Mouse (Mus musculus) embryonic facial prominence, embryonic 14.5 days (tissue): ENCODE data around the gene Lrrc42. TPM values are rescaled to one million over a fixed set of nuclear protein-coding genes. Genes with fewer than 3 reads are reported as not detected.

ENCODE experiments used
- ATAC-seq: fragments of 200-750 bp; cut with Nextera tagmentation; 2 replicates; pipeline ENCODE4 v1.8.0; 2017; ENCODE audit warnings: low read depth, moderate number of reproducible peaks, moderate TSS enrichment
- DNase-seq: peaks from one replicate; pipeline ENCODE4 v3.0.0-alpha.2; 2015; ENCODE audit warnings: low spot score
- H3K27ac ChIP-seq: fragments of 300-500 bp; sonication (generic); replicated peaks from 2 replicates; pipeline ENCODE4 v1.5.1; 2014; ENCODE audit warnings: low read depth, mild to moderate bottlenecking, low read length, moderate library complexity
- H3K27me3 ChIP-seq: fragments of 300-500 bp; sonication (generic); replicated peaks from 2 replicates; pipeline ENCODE4 v1.6.1; 2014; ENCODE audit warnings: low read length; ENCODE audit not compliant: control insufficient read depth, insufficient read depth
- H3K36me3 ChIP-seq: fragments of 300-500 bp; sonication (generic); 2 replicates; pipeline ENCODE4 v1.6.1; 2014; ENCODE audit warnings: low read length, mixed read lengths; ENCODE audit not compliant: control insufficient read depth, insufficient read depth
- H3K4me1 ChIP-seq: fragments of 300-500 bp; sonication (generic); 2 replicates; pipeline ENCODE4 v1.6.1; 2014; ENCODE audit warnings: antibody characterized with exemption, low read length; ENCODE audit not compliant: control insufficient read depth, insufficient read depth
- H3K4me2 ChIP-seq: fragments of 300-500 bp; sonication (generic); 2 replicates; pipeline ENCODE4 v1.6.1; 2014; ENCODE audit warnings: low read depth, mild to moderate bottlenecking, low read length, moderate library complexity, mixed read lengths
- H3K4me3 ChIP-seq: fragments of 300-500 bp; sonication (generic); 2 replicates; pipeline ENCODE4 v1.5.1; 2014; ENCODE audit warnings: low read depth, mild to moderate bottlenecking, low read length
- H3K9ac ChIP-seq: fragments of 300-500 bp; sonication (generic); 2 replicates; pipeline ENCODE4 v1.6.1; 2014; ENCODE audit warnings: low read depth, mild to moderate bottlenecking, low read length, moderate library complexity, mixed read lengths
- H3K9me3 ChIP-seq: fragments of 300-500 bp; sonication (generic); 2 replicates; pipeline ENCODE4 v1.6.1; 2016; ENCODE audit warnings: low read length; ENCODE audit not compliant: control insufficient read depth
- WGBS: fragments of 180-500 bp; shearing (Covaris S2); extraction: QIAGEN DNeasy Blood & Tissue Kit; methylation state at CpG from one replicate; pipeline ENCODE4 v1.1.7; 2014; 5-methylcytosine and 5-hydroxymethylcytosine counted together
- polyA plus RNA-seq: library from polyadenylated mRNA; unstranded; fragments of >200 nt; fragmentation: Nextera tagmentation; extraction: Ambion mirVana; gene quantifications from 2 replicates; pipeline ENCODE4 v1.2.1, GENCODE M21; 2014

Gene Lrrc42
- polyA plus RNA-seq, 1 experiment from 2014 or later, result 75.2 TPM

DNA sequence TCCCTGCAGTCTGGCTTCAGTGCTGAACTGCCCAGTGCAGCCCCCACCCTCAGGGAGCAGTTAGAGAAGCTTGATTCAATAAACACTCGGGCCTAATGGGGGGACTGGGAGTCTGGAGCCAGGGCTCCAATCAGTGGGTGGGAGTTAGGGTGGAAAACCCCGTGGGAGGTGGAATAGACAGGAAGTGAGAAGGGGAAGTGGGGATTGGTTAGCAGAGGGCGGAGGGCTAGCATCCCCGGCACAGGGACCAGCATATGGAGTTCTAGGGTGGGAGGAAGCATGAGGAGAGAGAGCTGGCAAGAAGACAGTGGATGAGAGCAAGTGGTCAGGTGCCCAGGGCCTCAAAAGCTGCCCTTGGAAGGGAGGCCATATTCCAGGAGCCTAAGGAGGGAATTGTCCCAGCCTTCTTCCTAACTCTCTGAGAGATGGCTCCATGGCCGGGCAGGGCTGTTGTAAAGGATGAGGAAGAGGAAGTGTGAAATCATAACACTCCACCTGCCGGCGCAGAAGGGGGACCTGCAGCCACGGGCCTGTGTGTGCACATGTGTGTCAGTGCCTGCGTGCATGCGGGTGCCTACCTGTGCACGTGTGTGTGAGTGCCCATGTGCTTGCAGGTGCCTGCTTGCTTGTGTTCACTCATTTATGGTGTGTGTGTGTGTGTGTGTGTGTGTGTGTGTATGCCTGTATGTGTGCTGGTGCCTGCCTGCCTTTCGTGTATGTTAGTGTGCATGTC is 39.9 kb downstream of the Lrrc42 start:
- no peak overlapping the region for H3K9ac ChIP-seq

GRCm38 (mm10) chr4:107211936-107212335 is 41.4 kb downstream of the Lrrc42 start:
- Histone ChIP-seq H3K36me3 (0 out of 2 replicates have a peak, but pooled peaks cover 8% of the 10 kb centered on the region), H3K4me2 (no peak overlapping the region), H3K27me3 (no peaks in the 10 kb centered on the region), H3K4me1 (no peaks in the 10 kb centered on the region), H3K27ac (no peak overlapping the region), H3K9me3 (no peaks in the 10 kb centered on the region), H3K9ac (no peak overlapping the region), H3K4me3 (no peak overlapping the region)
- 85% methylated on average over 5 of the region's 5 CpGs for WGBS
- ATAC-seq (no peak), DNase-seq (no peak)

More for the DNA sequence above, 39.9 kb downstream of the Lrrc42 start:
- Histone ChIP-seq H3K27me3 (no peaks in the 10 kb centered on the region), H3K9me3 (no peaks in the 10 kb centered on the region), H3K36me3 (no peaks in the 10 kb centered on the region), H3K4me1 (no peaks in the 10 kb centered on the region), H3K27ac (no peak overlapping the region), H3K4me3 (no peak overlapping the region), H3K4me2 (no peak overlapping the region)
- ATAC-seq (no peak), DNase-seq (no peak)
- WGBS, result 69% methylated on average over 11 of the region's 12 CpGs

DNA sequence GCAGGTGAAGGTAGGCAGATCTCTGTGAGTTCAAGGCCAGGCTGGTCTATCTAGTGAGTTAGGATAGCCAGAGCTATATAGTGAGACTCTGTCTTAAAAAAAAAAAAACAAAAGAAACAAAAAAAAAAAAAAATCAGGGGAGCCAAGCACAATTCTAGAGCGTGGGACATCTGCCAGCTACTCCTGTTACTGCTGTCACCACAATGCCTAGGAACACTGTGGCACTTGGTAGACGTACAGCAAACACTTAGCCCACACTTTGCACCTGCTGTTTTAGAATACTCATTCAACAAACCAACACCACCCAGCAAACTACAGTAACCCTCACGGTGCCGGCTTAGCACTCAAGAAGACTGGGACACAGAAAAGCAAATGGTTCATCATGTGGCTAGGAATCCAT is 41.9 kb downstream of the Lrrc42 start:
- no peak overlapping the region for H3K9ac ChIP-seq
- no peaks in the 10 kb centered on the region for H3K4me1 ChIP-seq
- no peak overlapping the region for H3K4me3 ChIP-seq
- ATAC-seq (no peak), DNase-seq (no peak)
- H3K27me3 ChIP-seq, result no peaks in the 10 kb centered on the region
- no peak overlapping the region for H3K27ac ChIP-seq
- 0 out of 2 replicates have a peak, but pooled peaks cover 10% of the 10 kb centered on the region for H3K36me3 ChIP-seq
- no peaks in the 10 kb centered on the region for H3K9me3 ChIP-seq
- 88% methylated on average over 4 of the region's 4 CpGs for WGBS
- H3K4me2 ChIP-seq, result no peak overlapping the region

DNA sequence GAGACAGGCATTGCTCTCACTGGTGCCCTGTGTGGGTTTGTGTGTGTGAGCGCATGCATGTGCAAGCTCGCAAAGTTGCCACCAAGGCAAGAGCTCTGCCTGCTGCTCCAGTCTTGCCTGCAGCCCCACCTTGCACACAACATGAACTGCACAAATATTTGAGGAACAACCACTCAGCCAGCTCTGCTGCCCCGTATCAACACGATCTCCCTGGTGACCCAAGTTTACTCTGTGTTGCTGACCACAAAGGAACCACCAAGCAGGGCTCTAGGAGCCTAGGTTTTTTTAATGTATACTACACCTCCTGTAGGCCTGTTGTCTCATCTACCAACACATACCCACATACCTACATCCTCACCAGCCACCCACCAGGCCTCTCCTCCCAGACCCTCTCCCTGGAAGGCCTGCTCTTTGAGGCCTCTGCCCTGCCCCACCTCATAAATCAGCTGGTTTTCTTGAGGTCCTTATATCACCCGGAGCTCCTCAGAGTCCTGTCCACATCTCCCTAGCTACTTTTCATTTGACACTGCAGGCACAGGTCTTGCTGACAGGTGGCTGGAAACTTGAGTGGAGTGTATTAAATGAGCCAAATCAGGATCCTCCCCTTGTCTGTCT is 42.7 kb downstream of the Lrrc42 start:
- Histone ChIP-seq H3K36me3 (peaks cover 17% of the 10 kb centered on the region; the same call in 1 of the 2 replicates), H3K9ac (no peak overlapping the region), H3K4me3 (no peak overlapping the region), H3K9me3 (no peaks in the 10 kb centered on the region), H3K4me1 (no peaks in the 10 kb centered on the region), H3K4me2 (no peak overlapping the region), H3K27me3 (no peaks in the 10 kb centered on the region), H3K27ac (no peak overlapping the region)
- DNase-seq, result no peak
- WGBS, result 65% methylated on average over 5 of the region's 5 CpGs
- ATAC-seq, result no peak

GRCm38 (mm10) chr4:107208880-107209279 is 44.5 kb downstream of the Lrrc42 start, which contains the start of gene Ldlrad1:
TSS of gene Ldlrad1 (plus strand) at chr4:107209180.
- H3K27ac ChIP-seq, result no peak within 1 kb of the TSS
- no peak for ATAC-seq

GRCm38 (mm10) chr4:107207016-107207415 is 46.3 kb downstream of the Lrrc42 start:
- no peaks in the 10 kb centered on the region for H3K9me3 ChIP-seq
- no peaks in the 10 kb centered on the region for H3K27me3 ChIP-seq
- DNase-seq (no peak), ATAC-seq (no peak)
- no peaks in the 10 kb centered on the region for H3K4me1 ChIP-seq
- H3K4me3 ChIP-seq, result no peak overlapping the region
- H3K9ac ChIP-seq, result no peak overlapping the region
- H3K4me2 ChIP-seq, result no peak overlapping the region
- no peak overlapping the region for H3K27ac ChIP-seq
- peaks cover 52% of the 10 kb centered on the region for H3K36me3 ChIP-seq
- 100% methylated on average over 2 of the region's 2 CpGs for WGBS

More at GRCm38 (mm10) chr4:107208880-107209279, 44.5 kb downstream of the Lrrc42 start, which contains the start of gene Ldlrad1:
- Histone ChIP-seq H3K4me3 (no peak within 1 kb of the TSS), H3K4me2 (no peak within 1 kb of the TSS), H3K36me3 (peaks cover 34% of the 10 kb centered on the region), H3K9me3 (no peaks in the 10 kb centered on the region), H3K27me3 (no peaks in the 10 kb centered on the region), H3K9ac (no peak within 1 kb of the TSS), H3K4me1 (no peaks in the 10 kb centered on the region)
- 89% methylated on average over 3 of the region's 3 CpGs for WGBS
- DNase-seq, result no peak

- no peak for ATAC-seq
- Histone ChIP-seq H3K27me3 (no peaks in the 10 kb centered on the region), H3K4me1 (no peaks in the 10 kb centered on the region), H3K36me3 (peaks cover 91% of the 10 kb centered on the region), H3K4me3 (no peak overlapping the region), H3K9ac (no peak overlapping the region), H3K27ac (no peak overlapping the region), H3K4me2 (no peak overlapping the region), H3K9me3 (no peaks in the 10 kb centered on the region)
- 88% methylated on average over 7 of the region's 7 CpGs for WGBS
- DNase-seq, result no peak
These were observed 50.3 kb downstream of the Lrrc42 start for GRCm38 (mm10) chr4:107203001-107203400.

DNA sequence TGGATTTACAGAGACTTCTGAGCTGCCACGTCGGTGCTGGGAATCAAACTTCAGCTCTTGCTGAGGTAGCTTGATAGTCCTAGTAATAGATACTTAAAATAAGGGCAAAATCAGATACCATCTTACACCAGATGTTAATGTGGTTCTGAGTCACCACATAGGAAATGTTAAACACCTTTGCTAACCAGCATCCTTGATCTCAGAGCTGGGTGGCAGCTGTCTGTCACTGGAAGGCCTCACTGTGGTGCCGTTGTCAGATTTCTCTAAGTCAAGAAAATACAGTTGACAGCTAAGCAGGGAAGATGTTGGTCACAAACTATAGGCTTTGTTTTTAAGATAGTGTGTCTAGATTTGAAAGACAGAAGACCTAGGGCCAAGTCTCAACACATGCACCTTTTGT is 51.6 kb downstream of the Lrrc42 start:
- no peak for ATAC-seq
- H3K27me3 ChIP-seq, result no peaks in the 10 kb centered on the region
- H3K27ac ChIP-seq, result no peak overlapping the region
- H3K4me2 ChIP-seq, result no peak overlapping the region
- no peaks in the 10 kb centered on the region for H3K9me3 ChIP-seq
- no peak overlapping the region for H3K4me3 ChIP-seq
- 97% methylated on average over 3 of the region's 3 CpGs for WGBS
- peaks cover 93% of the 10 kb centered on the region for H3K36me3 ChIP-seq
- no peak overlapping the region for H3K9ac ChIP-seq
- DNase-seq, result no peak
- no peaks in the 10 kb centered on the region for H3K4me1 ChIP-seq
